Mouse (Mus musculus): ENCODE measurements around the gene Gm1123. TPM values are rescaled to one million over a fixed set of nuclear protein-coding genes. Genes with fewer than 3 reads are reported as not detected.

The Gm1123 gene
- total RNA-seq, 1 experiment = not detected

- Histone ChIP-seq H3K36me3 (ENCODE audit: control insufficient read depth, insufficient read depth, low read length, poor library complexity, severe bottlenecking) (no peaks in the 10 kb centered on the region), H3K27ac (ENCODE audit: insufficient read depth, low read depth, low read length, poor library complexity, severe bottlenecking) (no peak overlapping the region), H3K4me1 (ENCODE audit: control insufficient read depth in 2 of 2, insufficient read depth in 2 of 2, low read length in 2 of 2, poor library complexity in 1 of 2) (peaks cover 0 to 3% of the 10 kb centered on the region in 2 experiments; a peak in 1 of 4 replicates), H3K4me3 (ENCODE audit: insufficient read depth in 1 of 2, low read depth in 1 of 2, low read length in 2 of 2, poor library complexity in 1 of 2, severe bottlenecking in 1 of 2) (no peak overlapping the region), H3K9ac (ENCODE audit: insufficient read depth, low read depth, low read length, poor library complexity, severe bottlenecking) (no peak overlapping the region), H3K9me3 (ENCODE audit: control insufficient read depth, insufficient read depth, low read depth, low read length) (no peaks in the 10 kb centered on the region)
- TF ChIP-seq CHD2 (IDR thresholded peaks at IDR 0.05; ENCODE audit: low read depth, low read length) (no peak), ZNF384 (IDR thresholded peaks at IDR 0.05; ENCODE audit: low read depth, low read length) (no peak), HCFC1 (IDR thresholded peaks at IDR 0.05; ENCODE audit: borderline replicate concordance, insufficient read depth, low read length) (no peak), MAFK (IDR thresholded peaks at IDR 0.05; ENCODE audit: insufficient read depth, low read depth, low read length) (no peak), ZC3H11A (IDR thresholded peaks at IDR 0.05; ENCODE audit: borderline replicate concordance, low read depth, low read length) (no peak)
- in situ Hi-C loops (cut with MboI; ENCODE audit: low sequenced_read_pairs in 2 of 2, unreplicated experiment in 2 of 2) = no loop called here
- DNase-seq (ENCODE audit: low read depth, low spot score) = no peak
Measured at GRCm38 (mm10) chr9:99009069-99009897, 26.2 kb downstream of the Gm1123 start.

GRCm38 (mm10) chr9:99001326-99001725 is 34.2 kb downstream of the Gm1123 start:
- Histone ChIP-seq H3K4me1 (ENCODE audit: control insufficient read depth in 2 of 2, insufficient read depth in 2 of 2, low read length in 2 of 2, poor library complexity in 1 of 2) (no peaks in the 10 kb centered on the region), H3K36me3 (ENCODE audit: control insufficient read depth, insufficient read depth, low read length, poor library complexity, severe bottlenecking) (peaks cover 9% of the 10 kb centered on the region), H3K27ac (ENCODE audit: insufficient read depth, low read depth, low read length, poor library complexity, severe bottlenecking) (no peak overlapping the region), H3K9ac (ENCODE audit: insufficient read depth, low read depth, low read length, poor library complexity, severe bottlenecking) (no peak overlapping the region; the same call in 1 of the 2 replicates), H3K9me3 (ENCODE audit: control insufficient read depth, insufficient read depth, low read depth, low read length) (no peaks in the 10 kb centered on the region), H3K4me3 (ENCODE audit: insufficient read depth in 1 of 2, low read depth in 1 of 2, low read length in 2 of 2, poor library complexity in 1 of 2, severe bottlenecking in 1 of 2) (no peak overlapping the region)
- no peak for DNase-seq (ENCODE audit: low read depth, low spot score)
- in situ Hi-C loops (cut with MboI; ENCODE audit: low sequenced_read_pairs in 2 of 2, unreplicated experiment in 2 of 2) = no loop called here
- no peak for TF ChIP-seq ZNF384 (IDR thresholded peaks at IDR 0.05; ENCODE audit: low read depth, low read length)
- no peak for TF ChIP-seq MAFK (IDR thresholded peaks at IDR 0.05; ENCODE audit: insufficient read depth, low read depth, low read length)
- TF ChIP-seq CHD2 (IDR thresholded peaks at IDR 0.05; ENCODE audit: low read depth, low read length) = no peak
- no peak for TF ChIP-seq HCFC1 (IDR thresholded peaks at IDR 0.05; ENCODE audit: borderline replicate concordance, insufficient read depth, low read length)
- TF ChIP-seq ZC3H11A (IDR thresholded peaks at IDR 0.05; ENCODE audit: borderline replicate concordance, low read depth, low read length) = no peak

- in situ Hi-C loops (cut with MboI; ENCODE audit: low sequenced_read_pairs in 2 of 2, unreplicated experiment in 2 of 2) = no loop called here
Measured at GRCm38 (mm10) chr9:98999881-99000339, 35.6 kb downstream of the Gm1123 start.

GRCm38 (mm10) chr9:98994103-98994502 is 41.4 kb downstream of the Gm1123 start:
- peaks cover 5% of the 10 kb centered on the region for H3K36me3 ChIP-seq (ENCODE audit: control insufficient read depth, insufficient read depth, low read length, poor library complexity, severe bottlenecking)
- H3K27ac ChIP-seq (ENCODE audit: insufficient read depth, low read depth, low read length, poor library complexity, severe bottlenecking) = no peak overlapping the region
- no peak overlapping the region for H3K9ac ChIP-seq (ENCODE audit: insufficient read depth, low read depth, low read length, poor library complexity, severe bottlenecking)
- no peaks in the 10 kb centered on the region for H3K9me3 ChIP-seq (ENCODE audit: control insufficient read depth, insufficient read depth, low read depth, low read length)
- in situ Hi-C loops (cut with MboI; ENCODE audit: low sequenced_read_pairs in 2 of 2, unreplicated experiment in 2 of 2) = no loop called here
- TF ChIP-seq MAFK (IDR thresholded peaks at IDR 0.05; ENCODE audit: insufficient read depth, low read depth, low read length) (no peak), ZNF384 (IDR thresholded peaks at IDR 0.05; ENCODE audit: low read depth, low read length) (no peak), CHD2 (IDR thresholded peaks at IDR 0.05; ENCODE audit: low read depth, low read length) (no peak), HCFC1 (IDR thresholded peaks at IDR 0.05; ENCODE audit: borderline replicate concordance, insufficient read depth, low read length) (no peak), ZC3H11A (IDR thresholded peaks at IDR 0.05; ENCODE audit: borderline replicate concordance, low read depth, low read length) (no peak)
- no peaks in the 10 kb centered on the region for H3K4me1 ChIP-seq (ENCODE audit: control insufficient read depth in 2 of 2, insufficient read depth in 2 of 2, low read length in 2 of 2, poor library complexity in 1 of 2)
- no peak overlapping the region for H3K4me3 ChIP-seq (ENCODE audit: insufficient read depth in 1 of 2, low read depth in 1 of 2, low read length in 2 of 2, poor library complexity in 1 of 2, severe bottlenecking in 1 of 2)
- DNase-seq (ENCODE audit: low read depth, low spot score) = no peak

More at GRCm38 (mm10) chr9:98999881-99000339, 35.6 kb downstream of the Gm1123 start:
- Histone ChIP-seq H3K4me3 (ENCODE audit: insufficient read depth in 1 of 2, low read depth in 1 of 2, low read length in 2 of 2, poor library complexity in 1 of 2, severe bottlenecking in 1 of 2) (no peak overlapping the region), H3K27ac (ENCODE audit: insufficient read depth, low read depth, low read length, poor library complexity, severe bottlenecking) (no peak overlapping the region), H3K9ac (ENCODE audit: insufficient read depth, low read depth, low read length, poor library complexity, severe bottlenecking) (no peak overlapping the region), H3K36me3 (ENCODE audit: control insufficient read depth, insufficient read depth, low read length, poor library complexity, severe bottlenecking) (peaks cover 9% of the 10 kb centered on the region), H3K9me3 (ENCODE audit: control insufficient read depth, insufficient read depth, low read depth, low read length) (no peaks in the 10 kb centered on the region), H3K4me1 (ENCODE audit: control insufficient read depth in 2 of 2, insufficient read depth in 2 of 2, low read length in 2 of 2, poor library complexity in 1 of 2) (no peaks in the 10 kb centered on the region)
- DNase-seq (ENCODE audit: low read depth, low spot score) = no peak
- TF ChIP-seq ZNF384 (IDR thresholded peaks at IDR 0.05; ENCODE audit: low read depth, low read length) = no peak
- no peak for TF ChIP-seq HCFC1 (IDR thresholded peaks at IDR 0.05; ENCODE audit: borderline replicate concordance, insufficient read depth, low read length)
- no peak for TF ChIP-seq MAFK (IDR thresholded peaks at IDR 0.05; ENCODE audit: insufficient read depth, low read depth, low read length)
- TF ChIP-seq CHD2 (IDR thresholded peaks at IDR 0.05; ENCODE audit: low read depth, low read length) = no peak
- no peak for TF ChIP-seq ZC3H11A (IDR thresholded peaks at IDR 0.05; ENCODE audit: borderline replicate concordance, low read depth, low read length)

All from ES-E14 (cell line).